Mouse (Mus musculus): ENCODE measurements around the gene Gm10447.

Gm10447 gene

GRCm38 (mm10) chr11:53456474-53457371 is at the start of gene Gm10447, which contains the start of gene Shroom1:
TSS of gene Gm10447 (minus strand) at chr11:53457110.
TSS of gene Shroom1 (plus strand) at chr11:53457205.
- peak; percentile 55 for DNase-seq (ENCODE audit: low spot score)

GRCm38 (mm10) chr11:53505026-53505663 is 48.2 kb upstream of the Gm10447 start:
- no peak for DNase-seq (ENCODE audit: low spot score)

GRCm38 (mm10) chr11:53504376-53504775 is 47.5 kb upstream of the Gm10447 start:
- DNase-seq (ENCODE audit: low spot score), result no peak

- no peak for DNase-seq (ENCODE audit: low spot score)
Observed at GRCm38 (mm10) chr11:53503738-53504137, 46.8 kb upstream of the Gm10447 start.

- DNase-seq (ENCODE audit: low spot score), result no peak
Observed at GRCm38 (mm10) chr11:53502039-53502765, 45.3 kb upstream of the Gm10447 start.

- peak; percentile 53 for DNase-seq (ENCODE audit: low spot score)
Observed at GRCm38 (mm10) chr11:53500569-53500968, 43.7 kb upstream of the Gm10447 start.

GRCm38 (mm10) chr11:53496946-53497345 is 40.0 kb upstream of the Gm10447 start:
- DNase-seq (ENCODE audit: low spot score), result no peak

GRCm38 (mm10) chr11:53495417-53495816 is 38.5 kb upstream of the Gm10447 start:
- DNase-seq (ENCODE audit: low spot score), result no peak

GRCm38 (mm10) chr11:53493243-53493955 is 36.5 kb upstream of the Gm10447 start:
- no peak for DNase-seq (ENCODE audit: low spot score)

- no peak for DNase-seq (ENCODE audit: low spot score)
Observed at GRCm38 (mm10) chr11:53491954-53492401, 35.1 kb upstream of the Gm10447 start.

GRCm38 (mm10) chr11:53489421-53489820 is 32.5 kb upstream of the Gm10447 start:
- DNase-seq (ENCODE audit: low spot score), result no peak

- DNase-seq (ENCODE audit: low spot score), result no peak
Observed at GRCm38 (mm10) chr11:53489007-53489406, 32.1 kb upstream of the Gm10447 start.

GRCm38 (mm10) chr11:53486822-53487594 is 30.1 kb upstream of the Gm10447 start:
- peak; percentile 60 for DNase-seq (ENCODE audit: low spot score)

- no peak for DNase-seq (ENCODE audit: low spot score)
Observed at GRCm38 (mm10) chr11:53486351-53486750, 29.4 kb upstream of the Gm10447 start.

GRCm38 (mm10) chr11:53485719-53486118 is 28.8 kb upstream of the Gm10447 start:
- no peak for DNase-seq (ENCODE audit: low spot score)

GRCm38 (mm10) chr11:53483159-53483891 is 26.4 kb upstream of the Gm10447 start:
- no peak for DNase-seq (ENCODE audit: low spot score)

GRCm38 (mm10) chr11:53481088-53481730 is 24.3 kb upstream of the Gm10447 start:
- DNase-seq (ENCODE audit: low spot score), result no peak

- DNase-seq (ENCODE audit: low spot score), result peak; percentile 37
Observed at GRCm38 (mm10) chr11:53479783-53480301, 22.9 kb upstream of the Gm10447 start, which contains the start of the genes Gm9945 and Sowaha. TSS of gene Gm9945 (plus strand) at chr11:53480166. TSS of gene Sowaha (minus strand) at chr11:53480274.

- no peak for DNase-seq (ENCODE audit: low spot score)
Observed at GRCm38 (mm10) chr11:53479171-53479782, 22.4 kb upstream of the Gm10447 start.

Measured in urinary bladder, postnatal 25 days (tissue).